Mouse (Mus musculus) lung, adult 2 months (tissue): ENCODE measurements around the gene Klhl25. TPM values are rescaled to one million over a fixed set of nuclear protein-coding genes. Genes with fewer than 3 reads are reported as not detected.
"Not testable (repeated sequence)": the region's sequence is repeated elsewhere in the genome, so short reads cannot be mapped to it uniquely, and the experiment has no call there.

Source experiments
- DNase-seq: peaks from one replicate; pipeline ENCODE4 v3.0.0; 2022
- H3K4me1 ChIP-seq: fragments of 200-500 bp; 2 replicates; pipeline ENCODE4 v1.6.1; 2011; ENCODE audit warnings: low read length; ENCODE audit not compliant: control insufficient read depth, insufficient read depth
- H3K4me3 ChIP-seq: fragments of 200-500 bp; replicated peaks from 2 replicates; pipeline ENCODE3; 2011; ENCODE audit warnings: low read depth, mild to moderate bottlenecking, control low read depth, low read length; ENCODE audit errors: extremely low read depth
- CTCF ChIP-seq: fragments of 200-500 bp; IDR thresholded peaks from 2 replicates; pipeline ENCODE4 v1.5.1; 2011; ENCODE audit warnings: mild to moderate bottlenecking, low read length, control low read depth; ENCODE audit not compliant: insufficient read depth
- POLR2A ChIP-seq: fragments of 200-500 bp; IDR thresholded peaks from 2 replicates; pipeline ENCODE4 v1.6.1; 2011; ENCODE audit warnings: low read depth, mild to moderate bottlenecking, control low read depth, low read length, borderline replicate concordance; ENCODE audit errors: extremely low read depth
- WGBS: fragments of 180-500 bp; shearing (Covaris S2); methylation state at CpG from one replicate; pipeline ENCODE4 v1.1.7; 2018; 5-methylcytosine and 5-hydroxymethylcytosine counted together
- polyA plus RNA-seq: library from polyadenylated mRNA; depleted of rRNA; stranded (reverse); fragments of >200 nt; gene quantifications from 2 replicates; pipeline ENCODE4 v1.2.3, GENCODE M21; 2012

Klhl25 gene
- polyA plus RNA-seq, 1 experiment: 26.5 TPM

GRCm38 (mm10) chr7:75913952-75914351, 65.8 kb downstream of the Klhl25 start:
- TF ChIP-seq POLR2A: no peak
- peak; percentile 76 for TF ChIP-seq CTCF
- no peaks in the 10 kb centered on the region for H3K4me1 ChIP-seq
- peak; percentile 68 for DNase-seq
- H3K4me3 ChIP-seq: no peak overlapping the region
- 3% methylated on average over 7 of the region's 7 CpGs for WGBS

GRCm38 (mm10) chr7:75915550-75915949, 67.4 kb downstream of the Klhl25 start:
- 74% methylated on average over 3 of the region's 3 CpGs for WGBS
- H3K4me3 ChIP-seq, H3K4me1 ChIP-seq, DNase-seq: not testable (repeated sequence)

DNA sequence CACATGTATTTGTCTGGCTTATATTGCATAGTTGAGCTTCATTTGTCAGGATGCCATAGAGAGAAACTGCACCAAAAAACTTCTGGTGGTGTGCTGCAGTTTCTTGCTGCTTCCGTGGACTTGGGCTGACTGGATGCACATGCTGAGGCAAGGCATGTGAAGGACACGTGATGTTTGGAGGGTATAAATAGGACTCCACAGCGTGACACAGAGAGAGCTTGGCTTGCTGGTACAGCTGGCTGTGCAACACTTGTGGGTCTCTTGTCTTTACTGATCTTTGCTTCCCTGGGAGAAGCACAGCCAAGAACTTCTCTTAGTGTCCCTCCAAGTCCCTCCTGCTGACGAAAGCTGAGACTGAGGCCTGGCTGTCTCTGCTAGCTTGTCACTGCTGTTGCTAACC, 69.6 kb downstream of the Klhl25 start:
- Histone ChIP-seq H3K4me3 (no peak overlapping the region), H3K4me1 (no peaks in the 10 kb centered on the region)
- WGBS: 66% methylated on average over 4 of the region's 4 CpGs
- TF ChIP-seq CTCF: no peak
- DNase-seq: no peak

- not testable (repeated sequence) for H3K4me3 ChIP-seq, H3K4me1 ChIP-seq, DNase-seq
- 41% methylated on average over 3 of the region's 3 CpGs for WGBS
These were observed 71.6 kb downstream of the Klhl25 start for GRCm38 (mm10) chr7:75919745-75920144.
